24 mouse cellular contexts compared by ENCODE assay signal in the genomic region with DNA sequence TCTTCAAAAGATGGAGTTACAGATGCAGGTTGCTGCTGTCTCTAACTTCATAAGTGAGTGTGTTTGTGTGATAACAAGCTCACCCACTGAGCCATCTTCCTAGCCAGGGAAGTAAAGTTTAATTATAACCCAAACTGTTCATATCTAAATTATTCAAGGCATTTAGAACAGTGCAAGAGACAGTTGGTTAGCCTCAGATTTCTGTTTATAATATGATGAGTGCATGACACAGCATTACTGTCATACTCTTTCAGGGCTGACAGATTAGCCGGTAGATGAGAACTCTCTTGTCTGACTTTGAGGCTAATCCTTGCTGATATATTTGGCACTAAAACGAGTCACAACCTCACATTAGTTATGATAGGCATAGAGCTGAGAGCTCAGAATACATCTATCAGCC.
A peak's percentile ranks its signal among the peaks of the same experiment; 100 is the strongest.
DNase-seq lines count a peak whose midpoint lies in the region; ATAC-seq lines count a peak whose summit lies in the region.
"Had no signal": no experiment of that assay in that cellular context is flagged by ENCODE, and none has a peak within 500 bp of the region (broad histone marks: within the 10 kb centered on the region; RNA-seq: fewer than 3 reads in every experiment).

No protein-coding gene starts in this region.

- H3K4me2 ChIP-seq in midbrain, embryonic 15.5 days, result no peak overlapping the region
- H3K4me2 ChIP-seq in midbrain, embryonic 14.5 days (ENCODE audit: low read length), result no peak overlapping the region
- H3K4me2 ChIP-seq: forebrain, embryonic 13.5 days; heart, embryonic 12.5 days; heart, embryonic 15.5 days; hindbrain, embryonic 13.5 days had no signal

- no peak overlapping the region for H3K4me3 ChIP-seq in midbrain, embryonic 15.5 days
- H3K4me3 ChIP-seq in midbrain, embryonic 14.5 days (replicated peaks; ENCODE audit: low read depth, low read length), result no peak overlapping the region
- no peak overlapping the region for H3K4me3 ChIP-seq in limb, embryonic 10.5 days
- H3K4me3 ChIP-seq: forebrain, embryonic 10.5 days; forebrain, embryonic 13.5 days; heart, embryonic 12.5 days; heart, embryonic 15.5 days; hindbrain, embryonic 10.5 days; hindbrain, embryonic 13.5 days had no signal

- H3K36me3 ChIP-seq in midbrain, embryonic 15.5 days (replicated peaks), result no peaks in the 10 kb centered on the region
- no peaks in the 10 kb centered on the region for H3K36me3 ChIP-seq in midbrain, embryonic 14.5 days (ENCODE audit: control insufficient read depth, insufficient read depth, low read length)
- H3K36me3 ChIP-seq in limb, embryonic 10.5 days, result no peaks in the 10 kb centered on the region
- H3K36me3 ChIP-seq: forebrain, embryonic 10.5 days; heart, embryonic 12.5 days; heart, embryonic 15.5 days; hindbrain, embryonic 10.5 days; hindbrain, embryonic 13.5 days had no signal

- ATAC-seq in midbrain, embryonic 15.5 days (replicated peaks), result peak; percentile 60; the same call in 1 of the 2 replicates
- no peak for ATAC-seq in midbrain, embryonic 14.5 days (ENCODE audit: low FRiP score, low TSS enrichment)
- ATAC-seq: CD4-positive, CD25-positive, alpha-beta regulatory T cell, adult 4 months; forebrain, embryonic 13.5 days; forebrain, embryonic 16.5 days; hindbrain, embryonic 16.5 days; Patski had no signal

- WGBS in midbrain, embryonic 15.5 days, result 45% methylated on average over 2 of the region's 2 CpGs
- WGBS in midbrain, embryonic 14.5 days, result 53% methylated on average over 2 of the region's 2 CpGs
- WGBS in limb, embryonic 10.5 days, result 84% methylated on average over 2 of the region's 2 CpGs

- no peaks in the 10 kb centered on the region for H3K27me3 ChIP-seq in midbrain, embryonic 15.5 days (replicated peaks)
- H3K27me3 ChIP-seq in midbrain, embryonic 14.5 days (ENCODE audit: control insufficient read depth, insufficient read depth, low read length), result no peaks in the 10 kb centered on the region
- no peaks in the 10 kb centered on the region for H3K27me3 ChIP-seq in limb, embryonic 10.5 days (ENCODE audit: low read depth, poor library complexity, severe bottlenecking)
- H3K27me3 ChIP-seq: forebrain, embryonic 13.5 days; heart, embryonic 12.5 days; heart, embryonic 15.5 days; hindbrain, embryonic 13.5 days; Patski had no signal

- no peaks in the 10 kb centered on the region for H3K4me1 ChIP-seq in midbrain, embryonic 15.5 days
- H3K4me1 ChIP-seq in midbrain, embryonic 14.5 days (ENCODE audit: control insufficient read depth, insufficient read depth, low read length), result no peaks in the 10 kb centered on the region
- H3K4me1 ChIP-seq in limb, embryonic 10.5 days, result no peaks in the 10 kb centered on the region
- H3K4me1 ChIP-seq: forebrain, embryonic 10.5 days; forebrain, embryonic 13.5 days; heart, embryonic 12.5 days; heart, embryonic 15.5 days; hindbrain, embryonic 10.5 days; hindbrain, embryonic 13.5 days had no signal

- H3K9me3 ChIP-seq in midbrain, embryonic 15.5 days, result no peaks in the 10 kb centered on the region
- H3K9me3 ChIP-seq in midbrain, embryonic 14.5 days (ENCODE audit: control insufficient read depth, low read length), result no peaks in the 10 kb centered on the region
- H3K9me3 ChIP-seq in limb, embryonic 10.5 days (replicated peaks), result no peaks in the 10 kb centered on the region
- H3K9me3 ChIP-seq: forebrain, embryonic 10.5 days; forebrain, embryonic 13.5 days; heart, embryonic 12.5 days; heart, embryonic 15.5 days; hindbrain, embryonic 10.5 days; hindbrain, embryonic 13.5 days had no signal

- no peak for DNase-seq in midbrain, embryonic 14.5 days
- DNase-seq in Muller cell, postnatal 12 days (ENCODE audit: inconsistent ontology term), result peak; percentile 30
- DNase-seq in retina, embryonic 14.5 days (ENCODE audit: low spot score), result peak; percentile 22
- DNase-seq in limb, embryonic 10.5 days (ENCODE audit: low spot score), result no peak
- DNase-seq in kidney, adult 11 months, result no peak
- DNase-seq: adrenal gland, postnatal 14 days; cerebellum, adult 11-12 months; cerebellum, adult 9-10 months; cerebellum, postnatal 14 days; gastrocnemius, postnatal 25 days; heart, adult 18-20 months; heart, postnatal 10 days; heart, postnatal 36 days had no signal

- no peak overlapping the region for H3K9ac ChIP-seq in midbrain, embryonic 15.5 days
- H3K9ac ChIP-seq in midbrain, embryonic 14.5 days (replicated peaks; ENCODE audit: low read length), result no peak overlapping the region
- H3K9ac ChIP-seq: forebrain, embryonic 13.5 days; heart, embryonic 12.5 days; heart, embryonic 15.5 days; hindbrain, embryonic 13.5 days had no signal

- no peak overlapping the region for H3K27ac ChIP-seq in midbrain, embryonic 15.5 days
- H3K27ac ChIP-seq in midbrain, embryonic 14.5 days (replicated peaks; ENCODE audit: low read depth, low read length), result no peak overlapping the region
- no peak overlapping the region for H3K27ac ChIP-seq in limb, embryonic 10.5 days
- H3K27ac ChIP-seq: forebrain, embryonic 10.5 days; forebrain, embryonic 13.5 days; heart, embryonic 15.5 days; hindbrain, embryonic 10.5 days; hindbrain, embryonic 13.5 days had no signal

Comparison
In these comparisons a context has a peak if more than half of its experiments do, and no peak if none do; other contexts are left out.
1. DNase-seq: peak in Muller cell, postnatal 12 days (single experiment) and retina, embryonic 14.5 days (single experiment); none in midbrain, embryonic 14.5 days (single experiment), limb, embryonic 10.5 days (single experiment) and kidney, adult 11 months (single experiment).